Comparison of ENCODE assay signal across 25 mouse cellular contexts in genomic region chr9:120074516-120074915, GRCm38 (mm10). TPM values are rescaled to one million over a fixed set of nuclear protein-coding genes. Genes with fewer than 3 reads are reported as not detected.
"Had no signal": no experiment of that assay in that cellular context is flagged by ENCODE, and none has a peak within 500 bp of the region (broad histone marks: within the 10 kb centered on the region; RNA-seq: fewer than 3 reads in every experiment).

No protein-coding gene starts in this region.

- H3K4me3 ChIP-seq: liver, embryonic 13.5 days; midbrain, embryonic 12.5 days; midbrain, embryonic 15.5 days; neural tube, embryonic 12.5 days; neural tube, embryonic 15.5 days had no signal

- H3K9ac ChIP-seq: liver, embryonic 13.5 days; midbrain, embryonic 12.5 days; midbrain, embryonic 15.5 days; neural tube, embryonic 12.5 days; neural tube, embryonic 15.5 days had no signal

- DNase-seq: kidney, adult 2 months; kidney, postnatal 36 days; liver, embryonic 13.5 days; lung, adult 2 months; lung, postnatal 14 days; right cerebral cortex, adult 18-20 months; right cerebral cortex, postnatal 14 days; right cerebral cortex, postnatal 4 days; thymus, adult 2 months; thymus, postnatal 14 days; thymus, postnatal 4 days had no signal

- H3K27ac ChIP-seq: kidney, postnatal 0 days; liver, embryonic 13.5 days; midbrain, embryonic 12.5 days; midbrain, embryonic 15.5 days; neural tube, embryonic 12.5 days; neural tube, embryonic 15.5 days; stomach, postnatal 0 days had no signal

- H3K36me3 ChIP-seq: liver, embryonic 13.5 days; midbrain, embryonic 12.5 days; midbrain, embryonic 15.5 days; neural tube, embryonic 12.5 days; neural tube, embryonic 15.5 days had no signal

- H3K27me3 ChIP-seq: liver, embryonic 13.5 days; midbrain, embryonic 12.5 days; midbrain, embryonic 15.5 days; neural tube, embryonic 12.5 days; neural tube, embryonic 15.5 days had no signal

- H3K9me3 ChIP-seq: liver, embryonic 13.5 days; midbrain, embryonic 12.5 days; midbrain, embryonic 15.5 days; neural tube, embryonic 12.5 days; neural tube, embryonic 15.5 days had no signal

- H3K4me1 ChIP-seq: midbrain, embryonic 12.5 days; midbrain, embryonic 15.5 days; neural tube, embryonic 12.5 days; neural tube, embryonic 15.5 days had no signal

- ATAC-seq: midbrain, embryonic 15.5 days had no signal

- H3K4me2 ChIP-seq: liver, embryonic 13.5 days; midbrain, embryonic 12.5 days; midbrain, embryonic 15.5 days; neural tube, embryonic 12.5 days; neural tube, embryonic 15.5 days had no signal

RNA-seq across cellular contexts. Expression of gene Ccr8, which starts 17.4 kb away (rescaled TPM):
- total RNA-seq: layer of hippocampus, postnatal 14 days; left cerebral cortex, postnatal 25 days; liver, adult 2 months; megakaryocyte progenitor cell, adult 5-6 weeks; megakaryocyte-erythroid progenitor cell, adult 5-6 weeks had no signal
- polyA plus RNA-seq: kidney, embryonic 14.5 days; kidney, postnatal 0 days; limb, embryonic 11.5 days; liver, embryonic 13.5 days; liver, embryonic 16.5 days; midbrain, embryonic 12.5 days; midbrain, embryonic 15.5 days; neural tube, embryonic 12.5 days; neural tube, embryonic 15.5 days had no signal

RNA-seq across cellular contexts. Expression of gene Xirp1, which starts 51.1 kb away (rescaled TPM):
- total RNA-seq: megakaryocyte progenitor cell, adult 5-6 weeks; megakaryocyte-erythroid progenitor cell, adult 5-6 weeks had no signal
- polyA plus RNA-seq: kidney, embryonic 14.5 days; limb, embryonic 11.5 days; midbrain, embryonic 12.5 days; midbrain, embryonic 15.5 days had no signal
